Mouse (Mus musculus) gastrocnemius, postnatal 14 days (tissue): ENCODE measurements around the gene Flad1. TPM values are rescaled to one million over a fixed set of nuclear protein-coding genes. Genes with fewer than 3 reads are reported as not detected.

Source experiments
- DNase-seq: peaks from one replicate; pipeline ENCODE4 v3.0.0; 2021; ENCODE audit warnings: mixed read lengths
- intact Hi-C: fragments of 180-260 bp; cut with DNase I; formaldehyde crosslinking; loops from one replicate; pipeline ENCODE4 v1.15.1; 2025; ENCODE audit warnings: low total_unique reads
- total RNA-seq, 2 experiments: library from RNA; stranded (reverse); gene quantifications; 2 replicates each; pipeline ENCODE4 v1.2.3; 2021

The Flad1 gene
- total RNA-seq, 2 experiments from 2014 or later: 30.9 to 33.4 TPM

DNA sequence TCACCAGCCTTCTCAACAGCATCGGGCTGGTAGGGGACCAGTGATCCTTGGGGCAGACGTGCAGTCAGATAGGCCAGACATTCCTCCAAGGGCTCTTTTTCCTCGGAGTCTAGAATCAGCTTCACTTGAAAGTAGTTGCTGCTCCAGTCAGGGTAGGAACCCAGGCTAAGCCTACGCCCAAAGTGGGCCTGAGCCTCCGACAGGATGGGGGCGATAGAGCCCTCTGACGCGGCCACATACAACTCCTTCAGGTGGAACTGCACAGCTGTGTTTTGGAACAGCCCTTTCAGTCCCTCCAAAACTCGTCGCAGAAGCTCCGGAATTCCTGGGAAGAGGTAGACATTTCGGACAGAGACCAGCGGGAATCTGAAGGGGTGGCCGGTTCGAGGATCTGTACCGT, 3.2 kb downstream of the Flad1 start:
- DNase-seq: no peak
- intact Hi-C loops: no loop called here

DNA sequence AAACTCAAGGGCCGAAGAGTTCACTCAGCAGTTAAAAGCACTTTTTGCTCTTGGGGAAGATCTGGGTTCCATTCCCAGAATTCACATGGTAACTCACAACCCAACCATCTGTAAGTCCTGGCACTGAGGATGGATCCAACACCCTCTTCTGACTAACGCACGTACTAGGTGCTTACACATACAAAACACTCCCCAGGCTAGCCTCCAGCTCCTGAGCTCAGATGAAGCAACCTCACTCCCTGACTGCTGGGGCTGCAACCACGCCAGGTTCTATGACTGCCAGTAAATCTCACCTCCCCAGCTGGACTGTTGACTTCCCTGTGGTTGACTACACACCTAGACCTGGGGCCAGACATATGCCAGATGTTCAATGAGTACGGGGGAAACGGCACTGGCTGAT, 4.8 kb downstream of the Flad1 start:
- intact Hi-C loops: no loop called here
- no peak for DNase-seq

GRCm38 (mm10) chr3:89402693-89403092, 9.0 kb downstream of the Flad1 start, which contains the start of gene Lenep:
Lenep (minus strand) TSS chr3:89402793.
- no peak for DNase-seq
- intact Hi-C loops: no loop called here

GRCm38 (mm10) chr3:89401329-89401728, 10.3 kb downstream of the Flad1 start:
- intact Hi-C loops: no loop called here
- DNase-seq: no peak

GRCm38 (mm10) chr3:89396654-89397005, 15.0 kb downstream of the Flad1 start:
- DNase-seq: no peak
- intact Hi-C loops: no loop called here

DNA sequence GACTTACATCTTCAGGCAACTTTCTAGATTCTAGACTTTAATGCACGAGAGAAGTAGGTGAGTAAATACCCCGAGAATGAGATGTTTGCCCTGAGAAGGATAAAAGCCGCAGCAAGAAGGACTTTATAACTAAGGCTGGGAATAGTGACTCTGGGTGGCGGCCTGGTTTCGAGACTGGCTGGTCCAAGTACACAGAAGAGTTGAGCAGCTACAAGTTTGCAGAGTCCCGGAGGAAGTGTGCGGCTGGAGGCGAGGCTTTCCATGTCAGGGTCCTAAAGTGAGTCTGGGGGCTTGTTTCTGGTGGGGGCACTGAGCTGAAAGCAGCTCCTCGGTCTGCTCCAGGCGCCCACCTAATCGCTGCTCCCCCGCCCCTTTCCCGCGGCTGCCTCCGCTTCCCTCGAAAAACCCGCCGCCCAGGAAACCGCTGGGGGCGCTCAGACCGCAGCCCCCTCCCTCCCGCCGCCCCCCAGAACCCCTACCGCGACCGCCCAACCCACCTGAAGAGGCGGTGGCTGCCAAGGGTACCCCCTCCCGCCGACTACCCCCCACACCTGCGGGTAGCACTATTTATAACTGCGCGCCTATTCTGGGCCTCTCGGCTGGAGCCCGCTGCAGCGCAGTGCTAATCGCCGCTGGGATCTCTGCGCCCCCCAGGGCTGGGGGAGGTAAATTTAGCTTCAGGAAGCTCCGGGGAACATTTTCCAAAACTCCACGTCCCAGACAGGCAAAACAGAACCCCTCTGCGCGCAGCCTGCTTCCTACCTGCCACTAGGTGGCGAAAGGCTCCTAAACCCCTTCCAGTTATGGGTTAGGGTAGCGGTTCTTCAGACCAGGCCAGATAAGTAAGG, 15.6 kb downstream of the Flad1 start:
- DNase-seq: peak; percentile 77
- intact Hi-C loops: no loop called here

- intact Hi-C loops: no loop called here
- DNase-seq: no peak
Measured at GRCm38 (mm10) chr3:89395419-89395805, 16.3 kb downstream of the Flad1 start.

DNA sequence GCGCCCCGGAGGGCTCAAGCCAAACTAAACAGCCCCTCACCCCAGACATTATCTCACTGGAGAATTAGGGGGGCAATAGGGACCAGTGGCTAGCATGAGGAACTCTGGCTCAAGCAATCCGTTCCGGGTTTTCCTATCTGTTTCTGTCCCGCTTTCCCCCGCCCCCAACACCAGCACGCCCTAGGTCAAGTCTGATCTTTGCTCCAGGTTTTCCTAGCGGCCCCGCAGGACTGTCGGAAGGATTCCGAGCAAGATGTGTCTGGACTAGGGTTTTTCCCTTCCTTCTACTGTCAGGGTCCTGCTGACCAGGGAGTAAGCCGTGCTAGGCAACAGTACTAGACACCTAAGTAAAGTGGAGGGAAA, 16.8 kb downstream of the Flad1 start:
- peak; percentile 88 for DNase-seq
- intact Hi-C loops: no loop called here

- intact Hi-C loops: no loop called here
- DNase-seq: peak; percentile 86
Measured at GRCm38 (mm10) chr3:89394006-89394893, 17.4 kb downstream of the Flad1 start, which contains the start of gene Zbtb7b. Zbtb7b (minus strand) TSS chr3:89394776.

DNA sequence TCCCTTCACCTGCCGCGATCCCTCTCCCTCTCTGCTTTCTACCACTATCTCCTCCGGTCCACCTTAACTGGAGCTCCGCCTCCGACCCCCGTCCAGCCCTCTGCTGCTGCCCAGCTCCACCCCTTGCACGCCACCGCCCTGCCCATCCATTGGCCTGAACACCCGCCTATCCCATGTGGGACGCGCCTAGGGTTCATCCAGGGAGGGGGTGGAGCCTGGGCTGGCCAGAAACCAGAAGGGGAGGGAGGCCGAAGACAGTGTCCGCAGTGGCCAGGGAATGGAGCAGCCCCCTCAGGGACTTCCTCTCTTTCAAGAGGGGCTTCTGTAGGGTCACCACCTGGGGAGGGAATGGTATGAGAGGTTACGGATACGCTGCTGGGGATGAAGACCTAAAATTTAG, 18.1 kb downstream of the Flad1 start:
- intact Hi-C loops: no loop called here
- peak; percentile 100 for DNase-seq

DNA sequence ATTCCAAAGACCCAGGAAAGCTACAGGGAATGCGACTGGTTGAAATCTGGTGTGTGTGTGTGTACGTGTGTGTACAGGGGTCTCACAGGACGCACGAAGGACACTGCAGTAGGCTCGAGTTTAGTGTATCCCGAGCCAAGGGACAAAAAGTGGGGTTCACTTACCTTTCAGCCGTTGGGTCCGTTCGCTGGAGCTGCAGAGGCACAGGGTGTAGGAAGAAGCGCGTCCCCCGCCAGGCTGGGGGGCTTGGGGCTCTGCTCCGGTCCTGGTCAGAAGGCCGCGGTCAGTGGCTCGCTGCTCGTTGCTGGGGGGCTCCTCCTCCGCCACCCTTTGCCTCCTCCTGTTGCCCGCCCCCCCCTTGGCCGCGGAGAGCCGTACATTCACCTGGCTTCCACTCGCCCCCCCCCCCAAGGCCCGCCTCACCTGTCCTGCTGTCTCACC, 18.8 kb downstream of the Flad1 start:
- DNase-seq: no peak
- intact Hi-C loops: no loop called here

- peak; percentile 78 for DNase-seq
- intact Hi-C loops: no loop called here
Measured at GRCm38 (mm10) chr3:89391663-89392511, 19.8 kb downstream of the Flad1 start.

DNA sequence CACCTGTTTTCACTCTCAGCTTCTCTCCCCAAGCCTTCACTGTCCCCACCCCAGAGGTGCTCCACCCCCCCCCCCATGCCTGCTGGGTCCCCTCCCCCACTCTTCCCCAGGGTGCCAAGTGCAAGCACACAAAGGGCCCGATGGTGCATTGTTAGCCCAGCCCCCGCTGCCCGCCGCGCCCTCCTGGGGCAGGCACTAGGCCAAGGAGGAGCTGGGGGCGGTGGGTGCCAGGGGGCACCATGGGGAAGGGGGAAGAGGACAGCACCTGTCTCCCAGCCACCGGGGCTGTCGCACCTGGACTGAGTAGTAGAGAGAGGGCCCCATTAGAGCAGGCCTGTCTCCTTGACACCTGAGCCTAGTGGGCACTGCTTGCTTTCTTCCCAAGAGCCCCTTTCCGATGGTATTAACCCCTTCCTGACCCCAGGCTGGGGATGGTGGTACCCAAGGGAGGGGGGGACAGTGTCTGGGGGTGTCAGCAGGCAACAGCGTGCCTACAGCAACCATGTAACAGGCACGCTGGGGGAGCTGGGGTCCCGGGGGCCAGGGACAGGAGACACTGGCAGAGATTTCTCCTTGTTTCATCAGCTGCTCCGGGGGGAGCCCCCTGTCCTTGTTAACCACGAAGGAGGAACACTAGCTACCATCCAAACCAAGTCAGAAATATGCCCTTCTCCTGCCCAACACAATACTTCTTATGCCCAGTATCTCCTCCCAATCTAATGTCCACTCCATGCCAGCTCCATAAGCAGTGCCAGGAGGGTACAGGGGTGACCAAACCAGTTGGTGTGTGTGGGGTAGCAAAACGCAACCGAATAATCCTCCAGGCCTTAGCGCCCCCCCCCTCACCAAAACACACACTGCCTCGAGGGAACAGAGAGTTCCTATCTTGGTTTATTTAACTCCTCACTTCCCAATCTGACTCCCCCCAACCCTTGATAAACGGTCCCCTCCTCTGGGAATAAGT, 20.7 kb downstream of the Flad1 start:
- DNase-seq: no peak
- intact Hi-C loops: no loop called here

GRCm38 (mm10) chr3:89390111-89390515, 21.6 kb downstream of the Flad1 start:
- intact Hi-C loops: no loop called here
- peak; percentile 46 for DNase-seq

- DNase-seq: no peak
- intact Hi-C loops: no loop called here
Measured at GRCm38 (mm10) chr3:89388901-89389740, 22.5 kb downstream of the Flad1 start.

- peak; percentile 80 for DNase-seq
- intact Hi-C loops: no loop called here
Measured at GRCm38 (mm10) chr3:89388134-89388881, 23.4 kb downstream of the Flad1 start.

DNA sequence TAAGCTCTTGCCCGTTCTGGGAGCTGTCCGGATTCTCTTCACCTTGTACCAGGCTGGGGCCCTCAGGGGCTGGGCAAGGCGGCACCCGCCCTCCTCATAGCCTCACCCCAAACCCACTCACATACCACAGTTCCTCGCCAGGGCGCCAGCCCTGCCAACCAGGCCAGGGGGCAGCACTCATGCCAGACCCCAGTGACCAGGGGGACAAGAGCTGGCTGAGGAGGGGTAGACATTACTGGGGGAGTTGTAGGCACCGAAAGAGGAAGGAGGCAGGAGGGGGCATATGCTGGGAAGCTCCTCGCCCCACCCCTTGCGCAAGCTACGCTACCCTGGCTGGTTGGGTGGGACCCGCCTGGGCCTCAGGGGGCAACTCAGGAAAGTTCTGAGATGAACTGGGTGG, 24.0 kb downstream of the Flad1 start:
- intact Hi-C loops: no loop called here
- no peak for DNase-seq
